Mouse (Mus musculus) heart, postnatal 0 days (tissue): ENCODE measurements around the gene Gm44973.

Experiments used
- CTCF ChIP-seq: IDR thresholded peaks from 2 replicates; pipeline ENCODE4 v1.5.1; 2016; ENCODE audit warnings: antibody characterized with exemption, control low read depth, low read depth
- EP300 ChIP-seq: IDR thresholded peaks from 2 replicates; pipeline ENCODE4 v1.6.1; 2016; ENCODE audit warnings: antibody characterized with exemption, low read depth

DNA sequence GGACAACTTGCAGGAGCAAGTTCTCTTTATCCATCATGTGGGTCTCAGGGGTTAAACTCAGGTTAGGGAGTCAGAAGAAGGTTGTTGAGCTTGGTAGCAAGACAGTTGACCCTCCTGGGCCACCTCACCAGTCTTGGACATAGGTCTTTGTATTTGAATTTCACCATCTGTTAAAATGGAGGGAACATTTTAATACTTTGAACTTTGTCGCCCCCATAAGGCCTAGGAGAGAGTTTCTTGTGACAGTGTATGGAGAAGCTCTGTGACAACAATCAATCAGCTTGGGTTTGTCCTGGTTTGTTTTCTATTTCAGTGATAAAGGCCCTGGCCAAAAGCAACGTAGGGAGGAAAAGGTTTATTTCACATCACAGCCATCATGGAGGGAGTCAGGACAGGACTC lies 32.0 kb downstream of the Gm44973 start:
- TF ChIP-seq CTCF (peak; percentile 56), EP300 (no peak)
